Mouse (Mus musculus) MEL (cell line): ENCODE results near the gene Btnl1. TPM values are rescaled to one million over a fixed set of nuclear protein-coding genes. Genes with fewer than 3 reads are reported as not detected.

Experiments
- DNase-seq: peaks from one replicate; pipeline ENCODE4 v3.0.0; 2011; ENCODE audit warnings: low read depth, low spot score
- H3K27ac ChIP-seq: 2 replicates; pipeline ENCODE4 v1.5.1; 2012; ENCODE audit warnings: low read depth, mild to moderate bottlenecking, control low read depth, low read length, moderate library complexity; ENCODE audit not compliant: control insufficient read depth
- H3K27me3 ChIP-seq, 2 experiments: fragments of 150-350 bp in 1 of 2; sonication (generic) in 1 of 2; 2 replicates each; pipeline ENCODE4 v1.6.1; 2012; ENCODE audit warnings: low read length in 2 of 2, mild to moderate bottlenecking in 2 of 2, improper control_type of control experiment in 1 of 2, moderate library complexity in 1 of 2; ENCODE audit not compliant: insufficient read depth in 2 of 2, control insufficient read depth in 1 of 2
- H3K36me3 ChIP-seq, 2 experiments: 2 replicates each; pipeline ENCODE4 v1.6.1; 2012 to 2014; ENCODE audit warnings: low read length in 2 of 2, improper control_type of control experiment in 1 of 2, inconsistent platforms in 1 of 2, mild to moderate bottlenecking in 1 of 2; ENCODE audit not compliant: insufficient read depth in 2 of 2, control insufficient read depth in 1 of 2
- H3K4me1 ChIP-seq, 2 experiments: fragments of 150-350 bp in 1 of 2; sonication (generic) in 1 of 2; 2 replicates each; pipeline ENCODE4 v1.6.1; 2012; ENCODE audit warnings: low read length in 2 of 2, improper control_type of control experiment in 1 of 2, mild to moderate bottlenecking in 1 of 2; ENCODE audit not compliant: insufficient read depth in 2 of 2, control insufficient read depth in 1 of 2
- H3K4me3 ChIP-seq, 2 experiments: fragments of 150-350 bp in 1 of 2; sonication (generic) in 1 of 2; 2 replicates each; pipeline ENCODE4 v1.5.1; 2012; ENCODE audit warnings: low read depth in 2 of 2, low read length in 2 of 2, mild to moderate bottlenecking in 2 of 2, moderate library complexity in 2 of 2, control low read depth in 1 of 2, improper control_type of control experiment in 1 of 2; ENCODE audit not compliant: control insufficient read depth in 1 of 2, insufficient read depth in 1 of 2
- H3K79me2 ChIP-seq: 2 replicates; pipeline ENCODE4 v1.6.1; 2012; ENCODE audit warnings: mild to moderate bottlenecking, low read length, moderate library complexity; ENCODE audit not compliant: control insufficient read depth, poor library complexity, insufficient read depth
- H3K9ac ChIP-seq: 2 replicates; pipeline ENCODE4 v1.6.1; 2012; ENCODE audit warnings: low read depth, mild to moderate bottlenecking, control low read depth, low read length, moderate library complexity; ENCODE audit not compliant: control insufficient read depth, poor library complexity, severe bottlenecking
- H3K9me3 ChIP-seq: fragments of 150-350 bp; sonication (generic); replicated peaks from 2 replicates; pipeline ENCODE4 v1.6.1; 2012; ENCODE audit warnings: mild to moderate bottlenecking, low read length, improper control_type of control experiment, moderate library complexity; ENCODE audit not compliant: insufficient read depth
- CHD2 ChIP-seq: IDR thresholded peaks from 2 replicates; pipeline ENCODE4 v1.6.1; 2011; ENCODE audit warnings: low read length, improper control_type of control experiment
- CTCF ChIP-seq, 3 experiments: IDR thresholded peaks in 2 of 3; conservative IDR thresholded peaks in 1 of 3; 2 replicates each; pipeline ENCODE4 v1.5.1; 2011 to 2012; ENCODE audit warnings: low read length in 3 of 3, low read depth in 2 of 3, mild to moderate bottlenecking in 2 of 3, improper control_type of control experiment in 1 of 3, inconsistent platforms in 1 of 3, mixed read lengths in 1 of 3, moderate library complexity in 1 of 3; ENCODE audit not compliant: control insufficient read depth in 1 of 3, insufficient read depth in 1 of 3, poor library complexity in 1 of 3, severe bottlenecking in 1 of 3
- EP300 ChIP-seq, 2 experiments: IDR thresholded peaks; 2 replicates each; pipeline ENCODE4 v1.6.1; 2011; ENCODE audit warnings: improper control_type of control experiment in 2 of 2, low read length in 2 of 2, low read depth in 1 of 2, mild to moderate bottlenecking in 1 of 2
- GABPA ChIP-seq: IDR thresholded peaks from 2 replicates; pipeline ENCODE4 v1.6.1; 2012; ENCODE audit warnings: low read depth, mild to moderate bottlenecking, inconsistent platforms, low read length, improper control_type of control experiment, moderate library complexity
- GATA1 ChIP-seq: IDR thresholded peaks from 2 replicates; pipeline ENCODE4 v1.6.1; 2011; ENCODE audit warnings: low read depth, low read length, improper control_type of control experiment
- HCFC1 ChIP-seq: IDR thresholded peaks from 2 replicates; pipeline ENCODE4 v1.6.1; 2012; ENCODE audit warnings: low read depth, mild to moderate bottlenecking, inconsistent platforms, low read length, improper control_type of control experiment, moderate library complexity
- MYB ChIP-seq: IDR thresholded peaks from 2 replicates; pipeline ENCODE4 v1.6.1; 2011; ENCODE audit warnings: mild to moderate bottlenecking, low read depth, low read length, improper control_type of control experiment
- MYC ChIP-seq: IDR thresholded peaks from 2 replicates; pipeline ENCODE4 v1.6.1; 2011; ENCODE audit warnings: low read depth, mild to moderate bottlenecking, low read length, improper control_type of control experiment, moderate library complexity
- NRF1 ChIP-seq: IDR thresholded peaks from 2 replicates; pipeline ENCODE4 v1.6.1; 2014; ENCODE audit warnings: low read depth, mild to moderate bottlenecking, inconsistent platforms, low read length, improper control_type of control experiment, moderate library complexity; ENCODE audit not compliant: poor library complexity, insufficient read depth, severe bottlenecking
- RAD21 ChIP-seq: IDR thresholded peaks from 2 replicates; pipeline ENCODE4 v1.6.1; 2011; ENCODE audit warnings: mild to moderate bottlenecking, low read depth, low read length, improper control_type of control experiment
- TBP ChIP-seq: IDR thresholded peaks from 2 replicates; pipeline ENCODE4 v1.8.0; 2011; ENCODE audit warnings: low read depth, low read length, improper control_type of control experiment
- TCF12 ChIP-seq: IDR thresholded peaks from 2 replicates; pipeline ENCODE4 v1.6.1; 2014; ENCODE audit warnings: low read depth, mild to moderate bottlenecking, inconsistent platforms, low read length, improper control_type of control experiment, moderate library complexity
- ZC3H11A ChIP-seq: IDR thresholded peaks from 2 replicates; pipeline ENCODE4 v1.6.1; 2012; ENCODE audit warnings: low read depth, mild to moderate bottlenecking, inconsistent platforms, low read length, improper control_type of control experiment
- polyA plus RNA-seq, 2 experiments: library from polyadenylated mRNA; stranded (reverse) in 1 of 2; unstranded in 1 of 2; fragments of >175 nt in 1 of 2; fragments of >200 nt in 1 of 2; gene quantifications; 2 replicates each; pipeline versions ENCODE4 v1.2.1 to v1.2.4; 2012; ENCODE audit warnings: low replicate concordance in 2 of 2, low read depth in 1 of 2; ENCODE audit not compliant: insufficient read length in 2 of 2, insufficient read depth in 1 of 2, missing spikeins in 1 of 2
- total RNA-seq: library from RNA; depleted of rRNA; stranded (reverse); fragments of 300-350 nt; gene quantifications from 2 replicates; pipeline ENCODE4 v1.2.3, GENCODE M21; 2012

Gene Btnl1
- total and polyA plus RNA-seq, 3 experiments: 0.17 TPM; not detected in 2

DNA sequence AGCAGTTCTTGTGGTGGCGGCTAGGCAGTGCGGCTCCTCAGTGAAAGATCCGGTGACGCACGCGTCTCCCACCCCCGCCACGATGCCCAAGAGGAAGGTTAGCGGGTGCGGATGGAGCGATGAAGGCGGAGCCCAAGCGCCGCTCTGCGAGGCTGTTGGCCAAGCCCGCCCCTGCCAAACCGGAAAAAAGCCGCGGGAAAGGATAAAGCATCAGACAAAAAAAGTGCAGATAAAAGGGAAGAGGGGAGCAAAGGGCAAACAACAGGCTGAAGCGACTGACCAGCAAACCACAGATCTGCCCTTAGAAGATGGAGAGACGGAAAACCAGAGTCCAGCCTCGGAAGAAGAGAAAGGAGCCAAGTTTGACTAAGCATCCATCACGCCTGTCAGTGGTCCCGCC is 15.4 kb downstream of the Btnl1 start:
- Histone ChIP-seq H3K9me3 (no peaks in the 10 kb centered on the region), H3K27me3 (no peaks in the 10 kb centered on the region), H3K79me2 (no peaks in the 10 kb centered on the region), H3K27ac (no peak overlapping the region), H3K4me1 (no peaks in the 10 kb centered on the region), H3K9ac (peak overlapping the region; percentile 11; the same call in 1 of the 2 replicates), H3K4me3 (no peak overlapping the region; a peak in 1 of 4 replicates), H3K36me3 (no peaks in the 10 kb centered on the region)
- TF ChIP-seq ZC3H11A: no peak
- no peak for TF ChIP-seq NRF1
- TF ChIP-seq GABPA: no peak
- peak; percentile 28 for DNase-seq

DNA sequence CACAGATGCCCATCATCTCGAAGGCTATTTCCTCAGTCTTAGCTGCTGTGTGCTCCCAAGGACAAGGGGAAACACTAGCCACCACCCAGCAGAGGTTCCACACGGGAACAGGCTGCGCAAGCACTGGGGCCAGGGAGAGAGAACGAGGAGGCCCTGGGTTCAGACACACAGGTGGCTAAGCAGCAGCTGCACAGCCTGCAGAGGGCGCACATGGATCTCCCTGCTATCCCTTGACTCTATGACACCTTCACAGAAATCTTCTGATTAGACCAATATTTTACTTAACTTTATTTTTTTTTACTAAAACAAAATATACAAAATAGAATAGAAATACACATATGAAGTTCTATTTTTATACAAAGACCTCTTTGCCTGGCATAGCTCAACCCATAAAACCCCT is 20.4 kb downstream of the Btnl1 start:
- TF ChIP-seq CTCF (IDR thresholded peaks at IDR 0.05 in 2 of 3, conservative IDR thresholded peaks at IDR 0.05 in 1 of 3; ENCODE audit: control insufficient read depth in 1 of 3, insufficient read depth in 1 of 3, low read depth in 2 of 3, low read length in 3 of 3, poor library complexity in 1 of 3, severe bottlenecking in 1 of 3) (peak; percentile 30 to 57 (median 41)), RAD21 (peak; percentile 2), TCF12 (no peak), MYC (no peak), MYB (no peak)
- no peaks in the 10 kb centered on the region; a peak in 1 of 4 replicates for H3K4me1 ChIP-seq
- no peak overlapping the region for H3K9ac ChIP-seq
- no peak overlapping the region for H3K27ac ChIP-seq
- H3K79me2 ChIP-seq: no peaks in the 10 kb centered on the region; the same call in 1 of the 2 replicates
- peaks cover 6 to 7% of the 10 kb centered on the region in 2 experiments for H3K27me3 ChIP-seq
- no peaks in the 10 kb centered on the region; a peak in 1 of 4 replicates for H3K36me3 ChIP-seq
- peak; percentile 30 for DNase-seq
- H3K9me3 ChIP-seq: no peaks in the 10 kb centered on the region
- H3K4me3 ChIP-seq: no peak overlapping the region

DNA sequence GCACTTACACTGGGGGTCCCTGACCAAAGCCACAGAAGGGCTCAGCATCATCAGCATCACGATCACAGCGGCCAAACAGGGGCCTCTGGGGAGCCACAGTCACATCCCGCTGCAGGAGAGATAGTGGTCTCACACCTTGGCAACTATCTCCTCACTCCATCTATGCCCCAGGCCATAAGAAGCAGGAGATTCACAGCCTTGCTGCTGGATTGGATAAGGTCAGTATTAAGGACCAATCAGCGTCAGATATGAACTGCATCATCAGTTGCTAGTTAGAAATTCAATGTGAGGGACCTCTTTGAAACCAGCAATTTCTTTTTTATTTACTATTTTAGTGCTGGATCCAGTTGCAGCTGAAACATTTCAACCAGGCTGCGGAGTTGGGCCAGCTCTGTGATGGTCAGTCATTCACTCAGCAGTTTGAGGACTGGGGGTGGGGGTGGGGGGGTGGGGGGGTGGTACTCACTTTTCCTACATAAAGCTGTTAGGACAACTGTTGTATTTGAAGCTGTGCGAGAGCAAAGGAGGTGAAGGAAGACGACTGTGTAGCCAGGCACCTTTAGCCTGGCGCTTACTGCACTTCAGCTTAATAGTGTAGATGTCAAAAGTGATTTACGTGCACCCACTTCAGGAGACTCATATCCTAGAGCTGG is 21.3 kb downstream of the Btnl1 start:
- peak; percentile 89 for TF ChIP-seq CHD2
- no peak for TF ChIP-seq HCFC1
- no peak for TF ChIP-seq TBP
- peak; percentile 81 for TF ChIP-seq GATA1
- TF ChIP-seq EP300 (IDR thresholded peaks at IDR 0.05; ENCODE audit: low read depth in 1 of 2, low read length in 2 of 2): no peak
- H3K9ac ChIP-seq: no peak overlapping the region
- H3K4me3 ChIP-seq: peak overlapping the region in 1 of 2 experiments; percentile 61; a peak in 2 of 4 replicates
- no peaks in the 10 kb centered on the region for H3K9me3 ChIP-seq
- H3K36me3 ChIP-seq: no peaks in the 10 kb centered on the region; a peak in 1 of 4 replicates
- no peaks in the 10 kb centered on the region; the same call in 1 of the 2 replicates for H3K79me2 ChIP-seq
- no peaks in the 10 kb centered on the region; a peak in 1 of 4 replicates for H3K4me1 ChIP-seq
- H3K27me3 ChIP-seq: peaks cover 6 to 7% of the 10 kb centered on the region in 2 experiments
- DNase-seq: peak; percentile 86
- H3K27ac ChIP-seq: no peak overlapping the region
